Mouse (Mus musculus): Measurements from ENCODE around the gene Ptpn1.

- TF ChIP-seq IRF4 (IDR thresholded peaks at IDR 0.05; ENCODE audit: low read depth, low read length) (peak; percentile 88), ELF1 (IDR thresholded peaks at IDR 0.05; ENCODE audit: low read depth, low read length) (peak; percentile 72), CTCF (conservative IDR thresholded peaks at IDR 0.05 in 1 of 2, IDR thresholded peaks at IDR 0.05 in 1 of 2; ENCODE audit: low read depth in 2 of 2, low read length in 2 of 2) (peak; percentile 20 to 56; a peak in 2 of 4 replicates)
Observed at GRCm38 (mm10) chr2:167924803-167925604, 6.9 kb upstream of the Ptpn1 start.

All from CH12.LX (cell line).